Mouse (Mus musculus) left cerebral cortex, postnatal 4 days (tissue): ENCODE results near the gene Gramd2. TPM values are rescaled to one million over a fixed set of nuclear protein-coding genes. Genes with fewer than 3 reads are reported as not detected.

Source experiments
- DNase-seq: peaks from one replicate; pipeline ENCODE4 v3.0.0-alpha.2; 2022
- intact Hi-C: fragments of 180-260 bp; cut with DNase I; formaldehyde crosslinking; loops from one replicate; pipeline ENCODE4 v1.15.1; 2025
- total RNA-seq, 2 experiments: library from RNA; stranded (reverse); gene quantifications; 2 replicates each; pipeline ENCODE4 v1.2.3; 2021

Gene Gramd2
- total RNA-seq: 10 to 100 TPM; 21.0 to 24.4 TPM

DNA sequence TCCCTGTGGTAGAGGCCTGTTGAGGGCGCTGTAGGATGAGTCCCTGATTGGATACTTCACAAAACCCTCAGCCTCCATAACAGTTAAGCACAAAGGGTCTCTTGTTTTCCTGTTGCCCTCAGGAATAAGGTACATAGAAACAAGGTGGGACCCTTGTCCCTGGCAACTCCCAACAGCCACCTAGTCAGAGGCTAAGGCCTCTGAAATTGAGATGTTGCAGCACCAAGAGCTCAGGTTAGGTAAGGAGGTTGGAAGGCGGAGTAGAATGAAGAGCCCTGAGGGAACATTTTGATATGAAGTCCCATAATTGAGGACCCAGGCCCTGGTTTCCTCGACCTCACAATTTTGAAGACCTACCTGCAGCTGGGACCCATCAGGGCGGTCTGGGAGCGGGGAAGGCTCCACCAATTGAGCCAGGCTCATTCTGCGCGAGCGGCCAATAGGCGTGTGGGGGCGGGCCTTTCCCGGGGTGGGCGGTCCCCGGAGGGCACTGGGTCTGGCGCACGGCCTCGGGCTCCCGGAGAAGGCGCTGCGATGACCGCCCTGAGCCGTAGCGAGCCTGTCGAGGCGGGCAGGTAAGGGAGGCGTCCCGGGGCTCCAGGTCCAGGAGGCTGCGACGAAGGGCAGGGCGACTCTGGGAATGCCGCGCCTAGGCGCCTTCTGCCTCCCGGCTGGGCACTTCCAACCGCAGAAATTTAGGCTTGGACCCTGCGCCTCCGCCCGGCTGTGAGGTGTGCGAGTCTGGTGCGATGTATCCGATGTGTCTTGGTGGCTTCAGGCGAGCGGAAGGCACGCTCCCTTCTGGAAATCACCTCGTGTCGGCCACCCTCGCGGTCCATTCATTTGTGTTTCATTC, at the start of gene Gramd2:
Gene Gramd2, plus strand, starts transcription at position 467 of the 856 bp plus-strand sequence.
- intact Hi-C loops: no loop called here
- DNase-seq: peak; percentile 86

GRCm38 (mm10) chr9:59638372-59638771, 41.6 kb upstream of the Gramd2 start:
- DNase-seq: no peak
- intact Hi-C loops: no loop called here

- intact Hi-C loops: no loop called here
- no peak for DNase-seq
Observed at GRCm38 (mm10) chr9:59639936-59640335, 40.0 kb upstream of the Gramd2 start.

DNA sequence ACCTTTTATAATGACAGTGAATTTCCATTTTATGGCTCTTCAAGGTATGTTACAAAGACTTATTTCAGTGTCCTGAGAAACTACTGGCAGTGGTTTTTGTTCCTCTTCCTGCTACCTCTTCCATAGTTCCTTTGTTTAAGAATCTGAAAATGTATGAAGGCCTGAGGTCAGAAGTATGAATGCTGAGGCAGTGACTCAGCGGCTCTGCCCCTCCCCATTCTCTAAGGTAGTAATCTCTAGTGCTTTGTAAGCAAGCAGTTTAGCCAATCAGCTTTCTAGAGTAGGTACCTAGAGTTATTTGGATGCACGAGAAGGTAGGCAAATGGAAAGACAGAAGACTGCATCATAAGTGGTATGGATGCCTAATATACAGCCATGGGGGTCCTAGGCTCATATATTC, 38.6 kb upstream of the Gramd2 start:
- DNase-seq: no peak
- intact Hi-C loops: no loop called here

GRCm38 (mm10) chr9:59649911-59650310, 30.0 kb upstream of the Gramd2 start:
- DNase-seq: no peak
- intact Hi-C loops: no loop called here

- DNase-seq: no peak
- intact Hi-C loops: no loop called here
Observed at GRCm38 (mm10) chr9:59653371-59653770, 26.6 kb upstream of the Gramd2 start.

GRCm38 (mm10) chr9:59654450-59654983, 25.4 kb upstream of the Gramd2 start:
- intact Hi-C loops: no loop called here
- DNase-seq: no peak

GRCm38 (mm10) chr9:59655958-59656634, 23.8 kb upstream of the Gramd2 start, which contains the start of gene Pkm:
Gene Pkm, plus strand, starts transcription at chr9:59656368.
- DNase-seq: peak; percentile 95
- intact Hi-C loops: no loop called here

- DNase-seq: peak; percentile 96
- intact Hi-C loops: no loop called here
Observed at GRCm38 (mm10) chr9:59656635-59657617, 23.0 kb upstream of the Gramd2 start.

DNA sequence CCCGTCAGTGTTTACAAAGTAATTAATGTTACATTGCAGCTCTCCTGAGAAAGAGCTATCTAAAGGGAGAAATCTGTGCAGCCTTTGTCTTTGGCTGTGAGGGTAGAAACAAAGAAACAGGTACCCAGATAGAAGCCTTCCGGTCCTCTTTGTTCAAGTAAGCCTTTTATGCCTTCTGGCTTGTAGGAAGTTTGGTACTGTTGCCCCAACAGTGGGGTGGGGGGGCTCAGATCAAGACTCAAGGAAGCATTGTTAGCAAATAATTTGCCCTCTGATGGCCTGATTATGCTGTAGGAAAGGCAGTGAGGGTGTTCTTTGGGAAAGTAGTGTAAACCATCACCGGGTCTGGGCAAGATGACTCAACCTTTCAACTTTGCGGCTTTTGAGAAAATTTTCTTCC, 21.8 kb upstream of the Gramd2 start:
- intact Hi-C loops: no loop called here
- no peak for DNase-seq

DNA sequence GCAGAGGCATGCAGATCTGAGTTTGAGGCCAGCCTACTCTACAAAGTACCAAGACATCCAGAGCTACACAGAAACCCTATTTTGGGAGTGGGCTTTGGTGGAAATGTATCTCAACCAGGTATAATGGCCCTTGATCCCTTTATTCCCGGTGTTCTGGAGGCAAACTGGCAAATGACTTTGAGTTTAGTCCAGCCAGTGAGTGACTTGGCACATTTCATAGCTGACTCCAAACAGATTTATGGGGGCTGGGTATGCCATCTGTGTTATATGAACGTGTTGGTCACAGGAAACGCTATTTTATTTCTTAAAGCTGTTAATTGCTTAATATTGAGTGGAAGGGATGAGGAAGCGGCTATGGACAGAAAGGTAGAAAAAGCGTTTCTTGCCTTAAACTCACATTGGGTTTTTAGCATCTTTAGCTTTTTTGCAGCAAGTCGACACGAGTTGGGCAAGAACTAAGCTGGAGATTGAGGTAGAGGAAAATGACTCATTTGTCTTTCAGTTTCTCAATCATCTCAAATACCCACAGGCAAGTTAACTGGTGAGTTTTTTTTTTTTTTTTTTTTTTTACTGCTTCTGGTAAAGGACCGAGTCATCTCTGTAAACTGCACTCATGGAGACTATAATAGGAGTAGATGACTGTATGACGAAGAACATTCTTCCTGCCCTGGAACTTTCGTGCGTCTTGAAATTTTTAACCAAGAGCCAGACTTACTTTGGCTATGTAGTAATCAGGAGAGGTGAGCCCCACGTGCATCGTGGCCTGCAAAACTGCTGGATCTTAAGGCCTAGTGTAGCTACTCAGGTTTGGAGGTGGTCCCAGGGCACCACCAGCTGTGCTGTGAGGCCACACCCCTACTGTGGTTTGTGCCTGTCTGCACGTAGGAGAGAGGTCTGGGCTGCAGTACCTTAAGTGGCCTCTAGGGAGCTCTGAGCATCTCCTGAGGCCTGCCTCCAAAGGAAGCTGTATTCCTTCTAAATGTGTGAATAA, 20.6 kb upstream of the Gramd2 start:
- intact Hi-C loops: no loop called here
- peak; percentile 85 for DNase-seq

DNA sequence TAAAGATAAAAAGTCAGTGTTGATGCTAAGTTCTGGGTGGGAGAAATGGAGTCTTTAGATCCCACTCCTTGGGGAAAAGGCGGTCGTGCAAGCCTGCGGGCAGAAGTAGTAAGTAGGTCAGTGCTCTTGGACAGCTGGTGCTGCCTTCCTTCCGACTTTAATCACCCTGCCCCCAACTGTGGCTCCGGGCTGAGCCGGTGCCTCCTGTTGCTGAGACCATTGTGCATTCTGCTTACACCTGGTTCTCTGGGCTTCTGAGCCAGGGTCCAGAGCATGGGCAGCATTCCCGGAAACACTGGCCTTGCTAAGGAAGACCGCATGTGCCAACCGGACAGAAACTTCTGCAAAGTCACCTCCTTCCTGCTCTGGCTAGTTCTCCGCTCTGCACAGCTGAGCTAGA, 19.5 kb upstream of the Gramd2 start:
- DNase-seq: peak; percentile 64
- intact Hi-C loops: no loop called here

DNA sequence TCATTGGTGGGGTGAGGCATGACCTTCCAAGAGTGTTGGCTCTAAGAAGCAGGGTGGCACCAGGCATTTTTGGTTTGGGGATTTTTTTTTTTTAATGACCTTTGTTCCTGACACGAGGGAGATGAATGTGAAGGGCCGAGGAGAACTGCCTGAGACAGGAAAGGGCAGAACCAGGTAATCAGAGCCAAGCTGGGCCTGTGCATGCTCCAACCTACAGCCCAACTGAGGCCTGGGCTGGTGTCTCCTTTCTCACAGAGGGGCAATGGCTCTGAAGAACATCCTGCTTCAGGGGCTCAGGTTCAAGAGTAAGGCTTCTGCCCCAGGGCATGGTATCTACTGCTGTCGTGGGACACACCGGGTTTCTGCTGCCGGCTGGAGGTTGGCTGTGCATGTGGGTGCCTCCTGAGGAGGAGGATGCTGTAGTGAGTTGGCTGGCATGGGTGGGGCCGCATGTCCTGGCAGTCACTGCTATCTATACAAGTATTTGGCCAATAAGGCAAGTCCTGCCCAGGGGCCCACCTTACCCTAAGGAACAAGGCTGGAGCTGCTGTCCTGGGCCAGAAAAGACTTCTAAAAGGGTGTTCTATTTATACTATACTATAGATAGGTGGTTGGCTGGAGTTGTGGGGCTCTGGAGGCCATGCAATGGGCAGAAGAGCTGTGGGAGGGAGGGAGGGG, 18.5 kb upstream of the Gramd2 start:
- DNase-seq: no peak
- intact Hi-C loops: no loop called here

DNA sequence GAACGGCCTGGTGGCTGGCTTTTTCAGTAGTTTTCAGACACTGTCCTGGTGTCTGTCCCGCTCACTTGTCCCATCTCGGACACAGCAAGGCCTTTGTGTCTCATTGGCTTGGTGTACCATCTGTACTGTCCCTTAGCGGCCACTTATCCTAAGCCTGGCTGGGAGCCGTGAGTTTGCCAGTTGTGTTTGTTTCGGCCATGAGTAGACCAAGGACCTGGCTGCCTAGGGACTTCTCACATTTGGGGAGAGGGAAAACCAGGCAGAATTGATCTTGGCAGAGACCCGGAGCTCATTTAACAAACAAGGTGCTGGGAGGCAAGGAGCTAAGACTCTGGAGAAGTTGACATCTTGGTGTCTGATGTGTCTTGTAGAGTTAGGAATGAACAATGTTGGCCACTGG, 16.7 kb upstream of the Gramd2 start:
- no peak for DNase-seq
- intact Hi-C loops: no loop called here

- no peak for DNase-seq
- intact Hi-C loops: no loop called here
Observed at GRCm38 (mm10) chr9:59663957-59664356, 16.0 kb upstream of the Gramd2 start.

- DNase-seq: no peak
- intact Hi-C loops: no loop called here
Observed at GRCm38 (mm10) chr9:59664664-59665256, 15.2 kb upstream of the Gramd2 start.

- no peak for DNase-seq
- intact Hi-C loops: no loop called here
Observed at GRCm38 (mm10) chr9:59666016-59666415, 13.9 kb upstream of the Gramd2 start.

DNA sequence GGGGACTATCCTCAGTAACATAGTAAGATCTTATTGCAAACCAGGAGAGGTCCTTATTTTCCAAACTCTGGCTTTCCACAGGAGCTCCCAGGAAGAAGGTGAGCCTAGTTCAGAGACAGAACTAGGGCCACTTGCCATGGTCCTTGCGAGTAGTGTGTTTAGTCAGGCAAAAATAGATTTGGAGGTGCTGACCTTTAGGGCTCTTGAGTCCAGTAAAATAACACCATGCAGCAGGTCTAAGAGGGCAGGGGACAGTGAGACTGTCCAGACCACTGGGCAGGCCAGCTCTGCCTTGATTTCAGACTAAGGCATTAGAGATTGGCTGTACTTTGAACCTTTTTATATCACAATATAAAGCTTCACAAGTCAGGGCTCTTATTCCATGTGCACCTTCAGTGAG, 13.1 kb upstream of the Gramd2 start:
- intact Hi-C loops: no loop called here
- no peak for DNase-seq
